Mouse (Mus musculus) thymus, adult 2 months (tissue): Measurements from ENCODE around the gene Clrn2.

ENCODE experiments used
- CTCF ChIP-seq: fragments of 200-500 bp; IDR thresholded peaks from 2 replicates; pipeline ENCODE4 v1.5.1; 2012; ENCODE audit warnings: mild to moderate bottlenecking, control low read depth, low read length, moderate library complexity, borderline replicate concordance; ENCODE audit not compliant: control insufficient read depth, poor library complexity, insufficient read depth; ENCODE audit errors: extremely low read depth
- POLR2A ChIP-seq: fragments of 200-500 bp; IDR thresholded peaks from 2 replicates; pipeline ENCODE4 v1.6.1; 2012; ENCODE audit warnings: mild to moderate bottlenecking, low read length, control low read depth, moderate library complexity; ENCODE audit not compliant: control insufficient read depth, poor library complexity, insufficient read depth; ENCODE audit errors: extremely low read depth

- TF ChIP-seq CTCF (no peak), POLR2A (no peak)
Measured at GRCm38 (mm10) chr5:45512908-45513307, 59.4 kb downstream of the Clrn2 start.
